Mouse (Mus musculus) erythroblast, embryonic 14.5 days (primary cell): ENCODE measurements around the gene Grip1.

ENCODE experiments used
- GATA1 ChIP-seq: IDR thresholded peaks from 2 replicates; pipeline ENCODE4 v1.6.1; 2012; ENCODE audit warnings: low read length, inconsistent platforms, mixed read lengths
- TAL1 ChIP-seq: IDR thresholded peaks from 3 replicates; pipeline ENCODE4 v1.6.1; 2012; ENCODE audit warnings: low read length, inconsistent platforms, mixed read lengths

- TF ChIP-seq TAL1 (no peak), GATA1 (no peak)
Measured at GRCm38 (mm10) chr10:120097564-120097963, 643.9 kb downstream of the Grip1 start.
